Mouse (Mus musculus) limb, embryonic 15.5 days (tissue): Measurements from ENCODE around the gene Rapgef4. TPM values are rescaled to one million over a fixed set of nuclear protein-coding genes. Genes with fewer than 3 reads are reported as not detected.
A peak's percentile ranks its signal among the peaks of the same experiment; 100 is the strongest.

Experiments
- ATAC-seq: fragments of 200-750 bp; cut with Nextera tagmentation; 2 replicates; pipeline ENCODE4 v1.8.0; 2017; ENCODE audit warnings: low read depth, moderate TSS enrichment; ENCODE audit not compliant: insufficient number of reproducible peaks, low FRiP score, low TSS enrichment
- H3K27ac ChIP-seq: fragments of 300-500 bp; sonication (generic); 2 replicates; pipeline ENCODE4 v1.5.1; 2015; ENCODE audit warnings: moderate library complexity, mild to moderate bottlenecking, inconsistent platforms
- H3K27me3 ChIP-seq: fragments of 300-500 bp; sonication (generic); 2 replicates; pipeline ENCODE4 v1.6.1; 2015; ENCODE audit warnings: inconsistent platforms
- H3K36me3 ChIP-seq: fragments of 300-500 bp; sonication (generic); 2 replicates; pipeline ENCODE4 v1.6.1; 2015; ENCODE audit warnings: inconsistent platforms
- H3K4me1 ChIP-seq: fragments of 300-500 bp; sonication (generic); 2 replicates; pipeline ENCODE4 v1.6.1; 2015; ENCODE audit warnings: inconsistent platforms
- H3K4me2 ChIP-seq: fragments of 300-500 bp; sonication (generic); 2 replicates; pipeline ENCODE4 v1.6.1; 2015; ENCODE audit warnings: mild to moderate bottlenecking, inconsistent platforms
- H3K4me3 ChIP-seq: fragments of 300-500 bp; sonication (generic); 2 replicates; pipeline ENCODE4 v1.5.1; 2015; ENCODE audit warnings: mild to moderate bottlenecking, inconsistent platforms
- H3K9ac ChIP-seq: fragments of 300-500 bp; sonication (generic); 2 replicates; pipeline ENCODE4 v1.6.1; 2015; ENCODE audit warnings: inconsistent platforms
- H3K9me3 ChIP-seq: fragments of 300-500 bp; sonication (generic); 2 replicates; pipeline ENCODE4 v1.6.1; 2016; ENCODE audit warnings: inconsistent platforms
- WGBS: fragments of 180-500 bp; shearing (Covaris S2); methylation state at CpG from one replicate; pipeline ENCODE4 v1.1.7; 2015; 5-methylcytosine and 5-hydroxymethylcytosine counted together
- polyA plus RNA-seq: library from polyadenylated mRNA; unstranded; fragments of >200 nt; fragmentation: Nextera tagmentation; extraction: Ambion mirVana; gene quantifications from 2 replicates; pipeline ENCODE4 v1.2.1, GENCODE M21; 2015

Rapgef4 gene
- polyA plus RNA-seq, 1 experiment from 2014 or later: 4.6 TPM

DNA sequence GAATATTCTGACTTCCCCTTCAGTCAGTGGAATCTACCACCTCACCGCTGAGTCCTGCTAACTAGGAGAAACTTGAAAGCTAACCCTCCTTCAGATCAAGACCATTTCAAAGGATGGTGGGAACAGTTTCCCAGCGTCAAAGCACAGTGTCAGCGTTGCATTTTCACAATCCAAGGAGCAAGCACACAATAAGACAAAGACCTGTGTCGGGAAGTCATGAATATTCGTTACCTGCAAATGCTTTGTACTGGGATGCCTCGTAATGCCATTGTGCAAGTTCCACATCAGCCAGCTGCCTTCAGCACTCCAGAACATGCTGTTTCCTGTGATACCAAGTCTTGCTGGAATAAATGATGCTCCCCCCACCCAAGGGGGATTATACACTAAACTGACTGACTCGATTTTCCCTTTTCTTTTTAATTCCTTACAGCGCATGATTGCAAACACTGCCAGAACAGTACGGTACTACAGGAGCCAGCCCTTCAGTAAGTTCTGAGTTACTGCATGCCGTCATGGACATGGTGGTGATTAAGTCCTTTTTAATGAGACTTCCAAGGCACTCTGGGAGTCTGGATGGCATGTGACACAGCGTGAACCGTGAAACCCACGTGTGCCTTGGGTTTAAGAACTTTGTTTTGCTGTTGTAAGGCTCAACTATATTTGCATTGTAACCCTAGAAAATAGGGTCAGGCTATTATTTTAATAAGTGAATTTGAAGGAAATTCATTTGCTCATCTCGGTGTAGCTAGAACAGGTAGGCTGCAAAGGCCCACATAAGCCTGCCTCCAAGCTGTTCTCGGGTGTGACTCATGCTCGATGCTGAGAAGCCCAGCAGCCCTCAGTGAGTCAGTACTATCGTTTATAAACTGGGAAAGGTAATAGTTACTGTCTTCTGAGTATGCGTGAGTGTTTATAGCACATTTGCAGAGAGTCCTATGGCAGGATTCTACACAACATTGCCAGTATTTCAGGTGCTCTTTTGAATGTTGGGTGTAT is 271.8 kb downstream of the Rapgef4 start:
- WGBS: 49% methylated on average over 18 of the region's 18 CpGs
- ATAC-seq: no peak
- Histone ChIP-seq H3K9ac (no peak overlapping the region), H3K4me1 (peaks cover 17% of the 10 kb centered on the region), H3K27me3 (no peaks in the 10 kb centered on the region), H3K9me3 (no peaks in the 10 kb centered on the region), H3K4me2 (no peak overlapping the region), H3K27ac (no peak overlapping the region), H3K36me3 (no peaks in the 10 kb centered on the region), H3K4me3 (no peak overlapping the region)

DNA sequence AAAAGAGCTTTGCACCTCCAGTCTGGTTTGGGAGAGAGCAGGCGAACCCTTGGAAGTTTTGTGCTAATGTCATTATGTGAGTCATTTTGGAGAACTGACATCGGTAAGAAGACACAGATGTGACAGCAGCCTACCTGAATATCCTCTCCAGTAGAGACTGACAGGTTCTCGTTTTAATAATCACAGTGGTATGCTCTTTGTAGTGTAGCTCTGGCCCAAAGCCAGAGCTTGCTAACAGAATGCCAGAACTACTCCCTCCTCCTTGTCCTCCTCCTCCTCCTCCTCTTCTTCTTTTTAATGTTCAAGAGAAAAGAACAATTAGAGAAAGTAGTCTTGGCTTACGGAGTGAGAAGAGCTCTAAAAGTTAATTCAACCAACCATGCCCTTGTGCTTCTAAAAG is 272.8 kb downstream of the Rapgef4 start:
- ATAC-seq: no peak
- Histone ChIP-seq H3K4me3 (no peak overlapping the region), H3K27ac (peak overlapping the region; percentile 51), H3K27me3 (no peaks in the 10 kb centered on the region), H3K4me2 (no peak overlapping the region), H3K9me3 (no peaks in the 10 kb centered on the region), H3K9ac (no peak overlapping the region), H3K36me3 (no peaks in the 10 kb centered on the region), H3K4me1 (peaks cover 17% of the 10 kb centered on the region)
- 40% methylated on average over 4 of the region's 4 CpGs for WGBS

DNA sequence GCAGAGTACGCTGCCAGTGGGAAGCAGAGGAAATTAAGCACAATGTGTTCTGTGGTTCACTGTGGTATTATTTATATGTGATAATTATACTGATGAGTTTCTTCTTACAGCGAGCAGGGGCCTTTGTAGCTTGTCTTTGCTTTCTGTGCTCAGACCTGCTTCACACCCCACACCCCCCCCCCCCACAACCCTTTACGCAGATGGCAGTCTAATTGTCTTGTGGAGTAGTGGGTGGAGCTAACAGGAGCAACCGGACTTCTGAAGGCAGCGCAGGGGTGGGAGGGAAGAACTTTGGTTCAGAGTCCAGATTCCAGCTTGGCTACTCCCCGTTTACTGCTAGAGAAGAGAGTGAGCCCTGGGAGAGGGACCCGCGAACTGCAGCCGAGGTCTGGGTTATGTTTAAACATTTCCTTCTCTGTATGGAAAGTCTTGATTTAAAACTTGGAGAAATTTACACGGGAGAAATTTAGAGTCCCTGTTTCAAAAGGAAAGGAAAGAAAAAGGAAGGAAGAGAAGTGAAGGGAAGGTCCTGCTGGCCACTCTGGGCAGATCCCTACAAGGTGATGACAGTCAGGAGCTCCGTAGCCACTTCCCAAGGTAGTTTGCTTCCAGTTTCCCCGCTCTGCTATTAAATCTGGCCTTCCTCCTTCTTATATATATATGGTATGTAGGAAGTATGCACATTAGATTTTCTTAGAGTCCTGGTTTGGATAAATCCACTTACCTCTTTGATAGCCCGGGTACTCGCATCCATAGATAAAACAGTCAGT is 274.0 kb downstream of the Rapgef4 start:
- Histone ChIP-seq H3K36me3 (no peaks in the 10 kb centered on the region), H3K27ac (peak overlapping the region; percentile 67; the same call in 1 of the 2 replicates), H3K4me1 (peaks cover 17% of the 10 kb centered on the region), H3K27me3 (no peaks in the 10 kb centered on the region), H3K4me2 (peak overlapping the region; percentile 38), H3K9me3 (no peaks in the 10 kb centered on the region), H3K9ac (no peak overlapping the region), H3K4me3 (peak overlapping the region; percentile 10)
- no peak for ATAC-seq
- WGBS: 19% methylated on average over 14 of the region's 14 CpGs

DNA sequence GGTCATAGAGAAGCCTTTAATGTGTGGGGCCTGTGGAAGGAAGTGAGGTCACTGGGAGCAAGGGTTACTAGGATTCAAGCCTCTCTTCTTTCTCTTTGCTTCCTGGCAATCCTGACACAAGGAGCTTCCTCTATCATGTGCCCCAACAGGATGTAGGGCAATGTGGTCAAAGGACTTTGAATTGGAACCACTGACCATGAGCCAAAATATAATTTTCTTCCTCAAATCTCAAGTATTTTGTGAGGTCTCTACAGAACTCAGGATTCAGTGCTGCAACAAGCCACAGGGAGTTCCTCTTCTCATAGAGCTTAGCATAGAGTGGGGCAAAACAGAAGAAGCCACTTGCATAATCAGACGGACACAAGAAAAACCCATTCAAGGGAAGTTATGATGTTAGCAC is 279.7 kb downstream of the Rapgef4 start:
- WGBS: 87% methylated on average over 1 of the region's 1 CpGs
- no peak overlapping the region for H3K27ac ChIP-seq
- no peaks in the 10 kb centered on the region for H3K27me3 ChIP-seq
- no peak overlapping the region for H3K4me2 ChIP-seq
- no peak overlapping the region for H3K9ac ChIP-seq
- H3K36me3 ChIP-seq: no peaks in the 10 kb centered on the region
- no peaks in the 10 kb centered on the region for H3K9me3 ChIP-seq
- ATAC-seq: no peak
- no peaks in the 10 kb centered on the region for H3K4me1 ChIP-seq
- no peak overlapping the region for H3K4me3 ChIP-seq

DNA sequence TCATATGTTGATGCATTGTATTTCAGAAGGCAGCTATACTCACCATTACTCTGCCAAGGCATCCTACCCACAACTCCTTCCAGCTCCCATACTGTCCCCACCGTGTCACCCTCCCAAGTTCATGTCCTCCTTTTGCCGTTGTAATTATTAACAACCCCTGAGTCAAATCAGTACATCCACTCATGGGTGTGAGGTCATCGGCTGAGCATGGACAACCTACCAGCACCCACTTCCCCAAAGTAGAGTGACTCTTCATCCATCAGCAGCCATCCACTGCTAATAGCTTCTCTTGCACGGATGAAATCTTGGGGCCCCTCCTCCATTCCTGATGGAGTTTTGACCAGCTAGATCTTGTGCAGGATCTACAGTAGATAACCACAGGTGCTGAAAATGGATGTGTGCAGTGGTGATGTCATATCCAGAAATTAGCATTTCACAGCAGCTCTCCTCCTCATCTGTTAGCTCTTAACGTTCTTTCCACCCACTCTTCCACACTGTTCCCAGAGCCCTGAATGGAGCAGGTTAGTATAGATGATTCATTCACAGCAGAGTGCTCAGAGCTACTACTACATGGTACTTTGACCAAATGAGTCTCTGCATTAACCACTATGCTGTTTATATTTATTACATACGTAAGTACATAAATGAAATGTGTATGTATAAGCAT is 281.9 kb downstream of the Rapgef4 start:
- no peak for ATAC-seq
- Histone ChIP-seq H3K4me3 (no peak overlapping the region), H3K4me1 (no peaks in the 10 kb centered on the region), H3K9me3 (no peaks in the 10 kb centered on the region), H3K4me2 (no peak overlapping the region), H3K9ac (no peak overlapping the region), H3K27me3 (no peaks in the 10 kb centered on the region), H3K36me3 (no peaks in the 10 kb centered on the region), H3K27ac (no peak overlapping the region)
- WGBS: 89% methylated on average over 6 of the region's 6 CpGs

DNA sequence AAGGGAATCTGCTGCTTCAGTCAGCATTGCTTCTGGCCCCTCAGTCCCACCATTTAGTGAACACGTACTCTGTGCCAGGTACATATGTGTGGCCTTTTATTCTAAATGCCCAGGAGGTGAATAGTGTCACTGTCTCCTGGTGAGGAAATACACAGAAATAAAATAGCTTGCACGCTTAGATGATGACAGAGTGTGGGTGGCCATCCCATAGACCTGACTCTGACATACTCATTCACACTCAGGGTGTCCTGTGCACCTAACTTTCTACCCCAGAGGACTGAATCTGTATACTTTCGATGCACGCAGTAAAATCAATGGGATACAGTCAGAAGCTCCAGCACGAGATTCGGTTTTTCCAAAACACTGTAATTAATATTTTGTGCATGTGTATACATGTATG is 286.4 kb downstream of the Rapgef4 start:
- Histone ChIP-seq H3K27ac (no peak overlapping the region), H3K27me3 (no peaks in the 10 kb centered on the region), H3K9ac (no peak overlapping the region), H3K4me3 (no peak overlapping the region), H3K4me2 (no peak overlapping the region), H3K36me3 (no peaks in the 10 kb centered on the region), H3K9me3 (no peaks in the 10 kb centered on the region), H3K4me1 (0 out of 2 replicates have a peak, but pooled peaks cover 3% of the 10 kb centered on the region)
- 0 out of 2 replicates have a peak, but pooled peaks have one; percentile 58 for ATAC-seq
- 71% methylated on average over 6 of the region's 6 CpGs for WGBS

DNA sequence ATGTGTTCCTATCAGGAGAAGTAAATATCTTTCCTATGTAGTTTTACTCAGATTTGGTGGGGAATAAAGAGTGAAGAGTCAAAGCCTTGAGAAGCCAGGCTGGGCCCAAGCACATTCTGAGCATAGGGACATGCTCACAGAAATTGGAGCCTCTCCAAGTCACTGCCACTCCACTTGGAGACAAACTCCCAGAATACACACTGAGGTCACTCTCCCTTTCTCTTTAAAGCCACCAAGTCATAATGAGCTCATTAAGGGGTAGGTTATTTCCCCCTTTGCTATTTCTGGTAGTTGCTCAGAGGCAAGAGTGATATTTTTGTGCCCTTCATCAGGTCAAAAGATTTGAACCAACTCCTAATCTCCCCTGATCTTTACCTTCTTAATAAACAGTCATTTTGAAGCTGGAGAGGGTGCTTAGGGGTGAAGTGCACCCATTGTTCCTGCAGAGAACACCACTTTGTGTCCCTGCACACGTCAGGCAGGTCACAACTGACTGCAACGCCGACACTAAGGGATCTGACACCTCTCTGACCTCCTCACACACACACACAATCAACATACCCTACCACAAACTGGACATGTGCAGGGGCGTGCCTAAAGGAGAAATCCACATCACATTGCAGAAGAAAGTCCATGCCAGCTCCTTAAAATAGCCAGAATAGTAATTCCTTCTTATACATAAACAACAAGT is 288.8 kb downstream of the Rapgef4 start:
- Histone ChIP-seq H3K4me1 (0 out of 2 replicates have a peak, but pooled peaks cover 3% of the 10 kb centered on the region), H3K27me3 (no peaks in the 10 kb centered on the region), H3K27ac (peak overlapping the region; percentile 13; the same call in 1 of the 2 replicates), H3K4me2 (no peak overlapping the region), H3K9ac (no peak overlapping the region), H3K36me3 (no peaks in the 10 kb centered on the region), H3K9me3 (no peaks in the 10 kb centered on the region), H3K4me3 (no peak overlapping the region)
- ATAC-seq: no peak
- 66% methylated on average over 4 of the region's 4 CpGs for WGBS

DNA sequence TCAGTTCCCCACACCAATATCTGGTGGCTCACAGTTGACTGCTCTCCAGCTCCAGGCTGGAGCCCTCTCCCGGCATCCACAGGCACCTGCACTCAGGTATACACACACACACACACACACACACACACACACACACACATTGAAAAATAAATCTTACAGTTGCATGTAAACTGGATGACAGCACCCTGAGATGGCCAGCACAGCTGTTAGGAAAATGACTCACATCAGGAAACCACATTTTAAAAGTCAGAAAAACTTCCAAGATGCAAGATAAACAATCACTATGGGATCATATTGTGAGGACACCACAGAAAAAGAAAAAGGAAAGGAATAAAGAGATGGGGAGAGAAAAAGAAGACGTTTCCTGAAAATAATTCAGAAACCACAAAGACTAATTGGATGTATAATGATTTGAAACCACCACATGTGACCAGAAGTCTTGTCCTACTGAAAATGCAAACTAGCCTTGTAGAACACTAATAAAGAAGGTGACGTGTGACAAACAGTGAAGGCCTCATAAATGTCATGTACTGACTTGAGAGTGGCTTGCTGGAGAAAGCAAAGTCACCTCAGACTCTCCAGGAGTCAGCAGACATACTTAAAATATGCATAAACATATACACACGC is 297.3 kb downstream of the Rapgef4 start:
- Histone ChIP-seq H3K9me3 (no peaks in the 10 kb centered on the region), H3K4me2 (no peak overlapping the region), H3K36me3 (no peaks in the 10 kb centered on the region), H3K27ac (no peak overlapping the region), H3K4me3 (no peak overlapping the region), H3K27me3 (no peaks in the 10 kb centered on the region), H3K9ac (no peak overlapping the region), H3K4me1 (no peaks in the 10 kb centered on the region)
- ATAC-seq: no peak
- 55% methylated on average over 4 of the region's 4 CpGs for WGBS

DNA sequence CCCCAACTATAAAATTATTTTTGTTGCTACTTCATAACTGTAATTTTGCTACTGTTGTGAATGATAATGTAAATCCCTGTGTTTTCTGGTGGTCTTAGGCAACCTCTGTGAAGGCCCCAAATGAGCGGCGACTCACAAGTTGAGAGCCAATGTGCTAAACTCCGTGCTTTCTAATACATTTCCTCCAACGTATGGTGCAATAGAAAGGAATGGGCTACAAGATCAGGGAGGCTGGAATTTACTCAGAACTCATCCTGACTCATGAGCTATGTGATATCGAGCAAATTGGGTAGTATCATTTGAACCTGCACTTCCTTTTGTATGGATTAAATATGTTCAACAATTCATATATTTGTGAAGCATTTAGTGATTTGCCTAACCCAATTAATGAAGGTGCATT is 299.5 kb downstream of the Rapgef4 start:
- no peak overlapping the region for H3K27ac ChIP-seq
- no peak overlapping the region for H3K4me3 ChIP-seq
- 91% methylated on average over 5 of the region's 5 CpGs for WGBS
- H3K9ac ChIP-seq: no peak overlapping the region
- 0 out of 2 replicates have a peak, but pooled peaks cover 3% of the 10 kb centered on the region for H3K4me1 ChIP-seq
- no peaks in the 10 kb centered on the region for H3K27me3 ChIP-seq
- no peak for ATAC-seq
- H3K36me3 ChIP-seq: no peaks in the 10 kb centered on the region
- H3K4me2 ChIP-seq: no peak overlapping the region
- no peaks in the 10 kb centered on the region for H3K9me3 ChIP-seq

DNA sequence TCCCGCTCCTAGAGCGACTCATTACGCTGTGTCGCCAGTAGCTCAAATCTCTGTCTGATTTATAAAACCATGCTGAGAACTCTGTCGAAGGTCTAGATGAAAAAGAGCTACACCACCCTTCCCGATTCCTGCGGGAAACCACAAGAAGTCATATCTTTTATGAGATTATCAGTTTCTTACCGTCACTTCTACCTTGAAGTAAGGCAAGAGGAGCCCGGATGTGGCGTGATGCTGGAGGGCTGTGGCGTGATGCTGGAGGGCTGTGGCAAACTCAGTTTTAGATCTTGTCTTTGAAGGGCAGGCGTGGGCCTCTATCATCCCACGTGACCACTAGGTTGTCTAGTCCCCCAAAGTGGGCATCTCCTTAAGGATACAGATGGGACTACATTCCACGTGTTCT is 300.9 kb downstream of the Rapgef4 start:
- Histone ChIP-seq H3K36me3 (no peaks in the 10 kb centered on the region), H3K4me3 (no peak overlapping the region), H3K9ac (no peak overlapping the region), H3K4me1 (0 out of 2 replicates have a peak, but pooled peaks cover 3% of the 10 kb centered on the region), H3K9me3 (no peaks in the 10 kb centered on the region), H3K27me3 (no peaks in the 10 kb centered on the region), H3K4me2 (no peak overlapping the region), H3K27ac (no peak overlapping the region)
- no peak for ATAC-seq
- 88% methylated on average over 14 of the region's 14 CpGs for WGBS

DNA sequence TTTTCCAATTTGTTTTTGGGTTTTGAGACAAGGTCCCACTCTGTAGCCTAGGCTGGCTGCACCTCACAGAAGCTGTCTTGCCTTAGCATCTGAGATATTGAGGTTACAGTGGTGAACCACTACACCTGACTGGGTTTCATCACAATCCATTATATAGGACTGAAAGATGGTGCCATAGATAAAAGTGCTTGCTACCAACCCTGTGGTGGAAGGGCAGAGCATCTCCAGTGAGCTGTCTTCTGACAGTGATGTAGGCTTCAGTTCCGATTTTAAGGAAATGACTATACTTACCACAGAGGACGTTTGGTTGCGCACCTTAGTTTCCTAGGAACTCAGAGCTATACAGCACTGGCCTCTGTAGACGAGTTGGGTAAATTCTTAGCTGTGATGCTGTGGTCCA is 301.7 kb downstream of the Rapgef4 start:
- ATAC-seq: no peak
- Histone ChIP-seq H3K4me2 (no peak overlapping the region), H3K27me3 (no peaks in the 10 kb centered on the region), H3K4me1 (0 out of 2 replicates have a peak, but pooled peaks cover 7% of the 10 kb centered on the region), H3K9ac (no peak overlapping the region), H3K9me3 (no peaks in the 10 kb centered on the region), H3K4me3 (no peak overlapping the region), H3K27ac (no peak overlapping the region), H3K36me3 (no peaks in the 10 kb centered on the region)
- WGBS: 81% methylated on average over 4 of the region's 4 CpGs
